Mouse (Mus musculus) lung, postnatal 14 days (tissue): ENCODE data around the gene Rab3d.
A peak's percentile ranks its signal among the peaks of the same experiment; 100 is the strongest.
"Not testable (repeated sequence)": the region's sequence is repeated elsewhere in the genome, so short reads cannot be mapped to it uniquely, and the experiment has no call there.

Source experiments
- DNase-seq: peaks from one replicate; pipeline ENCODE4 v3.0.0; 2021

Gene Rab3d

DNA sequence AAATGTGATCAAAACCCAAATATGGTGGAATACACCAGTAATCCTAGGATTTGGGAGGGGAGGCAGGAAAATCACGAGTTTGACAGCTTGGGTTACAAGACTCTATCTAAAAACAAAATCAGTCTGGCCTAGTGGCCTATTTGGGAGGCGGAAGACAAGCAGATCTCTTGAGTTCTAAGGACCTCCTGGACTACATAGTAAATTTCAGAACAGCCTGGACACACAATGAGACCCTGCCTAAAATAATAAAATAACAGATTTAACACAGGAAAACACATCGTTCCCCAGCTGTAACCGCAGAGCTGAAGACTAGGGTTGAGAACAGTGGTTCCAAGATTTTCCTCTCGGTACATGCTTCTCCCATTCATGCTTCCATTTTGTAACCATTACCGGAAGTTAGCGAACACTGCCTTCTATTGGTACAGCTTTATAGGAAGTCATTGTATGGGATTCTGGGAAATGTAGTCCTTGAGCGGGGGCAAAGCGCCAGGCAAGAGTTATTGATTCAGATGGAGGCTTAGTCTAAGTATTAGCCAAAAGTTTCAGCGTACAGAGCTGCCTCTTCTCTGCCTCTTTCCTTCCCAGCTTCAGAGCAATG lies 16.7 kb downstream of the Rab3d start:
- DNase-seq: peak; percentile 69

GRCm38 (mm10) chr9:21889229-21889628 lies 28.8 kb downstream of the Rab3d start:
- DNase-seq: no peak

DNA sequence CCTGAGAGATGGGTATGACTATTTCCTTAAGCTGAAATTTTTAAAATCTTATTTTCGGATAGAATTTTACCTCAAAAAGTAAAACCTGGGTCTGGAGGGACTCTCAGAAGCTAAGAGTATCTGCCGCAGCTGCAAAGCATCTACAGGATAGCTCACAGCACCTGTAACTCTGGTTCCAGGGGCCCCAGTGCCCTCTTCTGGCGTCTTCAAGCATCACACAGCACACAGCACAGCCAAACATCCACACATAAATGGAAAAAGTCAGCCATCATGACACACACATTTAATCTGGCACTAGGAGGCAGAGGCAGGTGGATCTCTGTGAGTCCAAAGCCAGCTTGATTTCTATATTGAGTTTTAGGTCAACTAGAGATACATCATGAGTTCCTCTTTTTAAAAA lies 41.4 kb downstream of the Rab3d start:
- DNase-seq: no peak

DNA sequence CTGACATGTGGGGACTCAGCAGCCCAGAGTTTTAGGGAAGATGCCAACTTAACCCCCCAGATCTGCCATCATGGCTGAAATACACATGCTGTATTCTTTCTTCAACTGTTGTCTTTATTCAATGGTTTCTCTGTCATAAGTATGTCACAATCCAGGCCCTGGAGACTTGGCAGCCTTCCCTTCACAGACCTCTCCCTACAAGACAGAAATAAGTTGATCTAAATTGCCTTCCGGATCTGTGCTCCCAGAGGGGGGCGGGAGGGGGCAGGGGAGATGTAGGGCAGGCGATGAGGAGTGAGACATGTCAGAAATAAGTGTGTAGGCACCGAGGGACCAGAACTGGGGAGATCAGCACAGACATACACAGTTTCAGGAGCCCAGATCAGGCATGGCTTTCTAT lies 45.8 kb downstream of the Rab3d start:
- DNase-seq: no peak

DNA sequence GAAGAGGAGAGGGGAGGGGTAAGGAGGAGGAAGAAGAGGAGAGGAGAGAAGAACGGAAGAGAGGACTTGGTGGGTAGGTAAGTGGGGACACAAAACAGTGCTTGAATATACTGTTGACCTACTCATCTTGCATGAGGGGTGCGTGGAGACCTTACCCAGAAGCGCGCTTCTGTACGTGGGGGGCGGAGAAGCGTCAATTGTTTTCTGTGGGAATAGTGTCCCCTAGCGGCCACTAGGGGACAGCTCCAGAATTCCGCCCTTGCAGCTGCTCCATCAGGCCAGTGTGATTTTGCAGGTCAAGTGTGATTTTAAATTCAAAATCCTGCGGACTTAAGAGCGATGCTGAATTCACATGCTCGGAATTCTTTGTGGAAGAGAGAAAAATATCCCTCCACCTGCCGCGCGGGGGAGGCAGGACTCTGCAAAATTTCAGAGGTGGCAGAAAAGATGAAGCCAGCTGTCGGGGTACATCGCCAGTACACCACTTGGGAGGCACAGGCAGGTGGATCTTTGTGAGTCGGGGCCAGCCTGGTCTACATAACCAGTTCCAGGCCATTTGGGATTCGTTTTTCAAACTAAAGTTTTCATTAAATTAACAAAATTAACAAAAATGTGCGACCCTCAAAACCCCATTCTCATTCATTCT lies 47.0 kb downstream of the Rab3d start:
- DNase-seq: peak; percentile 70

- peak; percentile 81 for DNase-seq
Observed at GRCm38 (mm10) chr9:21869290-21869689, 48.7 kb downstream of the Rab3d start.

GRCm38 (mm10) chr9:21867726-21868125 lies 50.3 kb downstream of the Rab3d start:
- no peak for DNase-seq

- no peak for DNase-seq
Observed at GRCm38 (mm10) chr9:21866641-21867040, 51.4 kb downstream of the Rab3d start.

GRCm38 (mm10) chr9:21865673-21866398 lies 52.2 kb downstream of the Rab3d start:
- DNase-seq: no peak

DNA sequence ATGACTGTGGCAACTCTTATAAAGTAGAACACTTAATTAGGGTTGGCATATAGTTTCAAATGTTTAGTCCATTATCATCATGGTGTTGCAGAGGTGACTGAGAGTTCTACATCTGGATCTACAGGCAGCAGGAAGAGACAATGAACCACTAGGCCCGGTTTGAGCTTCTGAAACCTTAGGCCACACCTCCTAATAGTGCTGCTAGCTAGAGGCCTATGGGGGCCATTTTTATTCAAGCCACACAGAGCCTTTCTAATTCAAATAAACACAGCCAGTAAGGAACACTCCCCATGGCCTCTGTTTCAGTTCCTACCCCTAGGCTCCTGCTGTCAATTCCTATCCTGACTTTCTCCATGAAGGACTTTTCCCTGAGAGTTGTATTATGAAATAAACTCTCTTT lies 55.8 kb downstream of the Rab3d start:
- DNase-seq: no peak

GRCm38 (mm10) chr9:21860349-21860748 lies 57.6 kb downstream of the Rab3d start:
- not testable (repeated sequence) for DNase-seq

- DNase-seq: no peak
Observed at GRCm38 (mm10) chr9:21859606-21860005, 58.4 kb downstream of the Rab3d start.

DNA sequence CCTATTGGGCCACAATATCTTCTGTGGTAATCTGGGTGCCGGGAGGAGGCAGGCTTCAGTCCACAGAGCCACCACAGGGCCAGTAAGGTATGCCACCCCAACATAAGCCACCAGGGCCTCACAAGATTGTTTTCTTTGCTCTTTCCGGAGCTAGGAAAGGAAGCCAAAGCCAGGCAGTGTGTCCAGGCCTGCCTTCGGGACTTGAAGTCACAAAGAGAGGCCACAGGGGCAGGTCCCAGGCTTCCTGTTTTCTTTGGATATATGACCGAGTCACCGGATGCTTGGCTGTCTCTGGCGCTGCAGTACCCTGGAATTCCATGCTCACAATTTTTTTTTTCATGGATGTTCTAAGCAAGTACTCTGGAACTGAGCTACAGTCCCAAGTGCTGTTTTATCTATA lies 59.9 kb downstream of the Rab3d start:
- peak; percentile 63 for DNase-seq

DNA sequence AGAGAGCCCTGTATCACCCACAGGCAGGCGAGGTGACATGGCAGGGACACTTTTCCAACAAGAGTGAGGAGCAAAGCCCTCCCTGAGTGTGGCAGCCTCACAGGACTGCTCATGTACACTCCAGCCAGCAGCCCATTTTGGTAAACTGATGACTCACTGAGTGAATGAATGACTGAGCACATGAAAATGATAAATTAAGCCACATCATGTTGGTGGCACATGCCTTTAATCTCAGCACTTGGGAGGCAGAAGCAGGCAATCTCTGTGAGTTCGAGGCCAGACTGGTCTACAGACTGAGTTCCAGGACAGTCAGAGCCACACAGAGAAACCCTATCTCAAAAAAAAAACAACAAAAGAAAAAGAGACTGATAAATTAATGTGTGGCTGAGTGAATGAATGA lies 60.5 kb downstream of the Rab3d start:
- no peak for DNase-seq
